Mouse (Mus musculus) hindbrain, embryonic 16.5 days (tissue): ENCODE data around the gene Rcsd1. TPM values are rescaled to one million over a fixed set of nuclear protein-coding genes. Genes with fewer than 3 reads are reported as not detected.

Source experiments
- ATAC-seq: fragments of 200-750 bp; cut with Nextera tagmentation; 2 replicates; pipeline ENCODE4 v1.8.0; 2017; ENCODE audit warnings: moderate TSS enrichment, moderate library complexity
- H3K27ac ChIP-seq: fragments of 300-500 bp; sonication (generic); 2 replicates; pipeline ENCODE4 v1.5.1; 2014; ENCODE audit warnings: low read depth, mild to moderate bottlenecking, control low read depth, low read length, moderate library complexity
- H3K27me3 ChIP-seq: fragments of 300-500 bp; sonication (generic); replicated peaks from 2 replicates; pipeline ENCODE4 v1.6.1; 2014; ENCODE audit warnings: low read length; ENCODE audit not compliant: control insufficient read depth, insufficient read depth
- H3K36me3 ChIP-seq: fragments of 300-500 bp; sonication (generic); 2 replicates; pipeline ENCODE4 v1.6.1; 2014; ENCODE audit warnings: mild to moderate bottlenecking, low read length, moderate library complexity, mixed read lengths; ENCODE audit not compliant: control insufficient read depth, insufficient read depth
- H3K4me1 ChIP-seq: fragments of 300-500 bp; sonication (generic); 2 replicates; pipeline ENCODE4 v1.6.1; 2014; ENCODE audit warnings: low read depth, low read length; ENCODE audit not compliant: control insufficient read depth, insufficient read depth
- H3K4me2 ChIP-seq: fragments of 300-500 bp; sonication (generic); 2 replicates; pipeline ENCODE4 v1.6.1; 2014; ENCODE audit warnings: mild to moderate bottlenecking, low read length, control low read depth, moderate library complexity
- H3K4me3 ChIP-seq: fragments of 300-500 bp; sonication (generic); 2 replicates; pipeline ENCODE4 v1.5.1; 2014; ENCODE audit warnings: mild to moderate bottlenecking, low read length, control low read depth, moderate library complexity
- H3K9ac ChIP-seq: fragments of 300-500 bp; sonication (generic); 2 replicates; pipeline ENCODE4 v1.6.1; 2014; ENCODE audit warnings: low read depth, mild to moderate bottlenecking, control low read depth, low read length, moderate library complexity
- H3K9me3 ChIP-seq: fragments of 300-500 bp; sonication (generic); 2 replicates; pipeline ENCODE4 v1.6.1; 2014; ENCODE audit warnings: mild to moderate bottlenecking, low read length, moderate library complexity; ENCODE audit not compliant: control insufficient read depth
- WGBS: fragments of 180-500 bp; shearing (Covaris S2); extraction: QIAGEN DNeasy Blood & Tissue Kit; methylation state at CpG from one replicate; pipeline ENCODE4 v1.1.7; 2014; 5-methylcytosine and 5-hydroxymethylcytosine counted together
- microRNA-seq: library from miRNA; unstranded; fragments of <30 nt; microRNA quantifications from one replicate; pipeline ENCODE4, GENCODE M21; 2017
- polyA plus RNA-seq: library from polyadenylated mRNA; unstranded; fragments of >200 nt; fragmentation: Nextera tagmentation; extraction: Ambion mirVana; gene quantifications from 2 replicates; pipeline ENCODE4 v1.2.1, GENCODE M21; 2015

Gene Rcsd1
- polyA plus RNA-seq, 1 experiment from 2014 or later, result 9.5 TPM

- peaks cover 11% of the 10 kb centered on the region; the same call in 1 of the 2 replicates for H3K36me3 ChIP-seq
- H3K4me1 ChIP-seq, result peaks cover 13% of the 10 kb centered on the region
- H3K9me3 ChIP-seq, result no peaks in the 10 kb centered on the region
- H3K4me3 ChIP-seq, result no peak overlapping the region
- WGBS, result 73% methylated on average over 6 of the region's 6 CpGs
- no peak for ATAC-seq
- no peak overlapping the region for H3K27ac ChIP-seq
- H3K27me3 ChIP-seq, result no peaks in the 10 kb centered on the region
- no peak overlapping the region for H3K9ac ChIP-seq
- no peak overlapping the region for H3K4me2 ChIP-seq
Observed at GRCm38 (mm10) chr1:165605774-165606173, 103.8 kb downstream of the Rcsd1 start.

- H3K9ac ChIP-seq, result no peak overlapping the region
- H3K9me3 ChIP-seq, result no peaks in the 10 kb centered on the region
- H3K27me3 ChIP-seq, result no peaks in the 10 kb centered on the region
- ATAC-seq, result no peak
- no peak overlapping the region for H3K27ac ChIP-seq
- WGBS, result 84% methylated on average over 3 of the region's 3 CpGs
- no peak overlapping the region for H3K4me3 ChIP-seq
- peaks cover 6% of the 10 kb centered on the region for H3K4me1 ChIP-seq
- H3K36me3 ChIP-seq, result peaks cover 11% of the 10 kb centered on the region; the same call in 1 of the 2 replicates
- H3K4me2 ChIP-seq, result no peak overlapping the region
Observed at GRCm38 (mm10) chr1:165605108-165605507, 104.4 kb downstream of the Rcsd1 start.

GRCm38 (mm10) chr1:165604203-165604602 lies 105.4 kb downstream of the Rcsd1 start:
- no peaks in the 10 kb centered on the region for H3K4me1 ChIP-seq
- no peaks in the 10 kb centered on the region for H3K9me3 ChIP-seq
- no peak overlapping the region for H3K27ac ChIP-seq
- 90% methylated on average over 8 of the region's 8 CpGs for WGBS
- peaks cover 11% of the 10 kb centered on the region; the same call in 1 of the 2 replicates for H3K36me3 ChIP-seq
- no peak overlapping the region for H3K4me3 ChIP-seq
- no peak overlapping the region for H3K4me2 ChIP-seq
- H3K27me3 ChIP-seq, result no peaks in the 10 kb centered on the region
- no peak overlapping the region for H3K9ac ChIP-seq
- ATAC-seq, result no peak

GRCm38 (mm10) chr1:165603218-165603617 lies 106.3 kb downstream of the Rcsd1 start:
- H3K4me2 ChIP-seq, result no peak overlapping the region
- peaks cover 11% of the 10 kb centered on the region; the same call in 1 of the 2 replicates for H3K36me3 ChIP-seq
- H3K9me3 ChIP-seq, result no peaks in the 10 kb centered on the region
- no peak overlapping the region for H3K9ac ChIP-seq
- H3K4me1 ChIP-seq, result no peaks in the 10 kb centered on the region
- no peak overlapping the region for H3K27ac ChIP-seq
- no peak overlapping the region for H3K4me3 ChIP-seq
- 88% methylated on average over 14 of the region's 14 CpGs for WGBS
- ATAC-seq, result no peak
- no peaks in the 10 kb centered on the region for H3K27me3 ChIP-seq

GRCm38 (mm10) chr1:165601775-165602280 lies 107.7 kb downstream of the Rcsd1 start:
- H3K9me3 ChIP-seq, result no peaks in the 10 kb centered on the region
- peaks cover 11% of the 10 kb centered on the region; the same call in 1 of the 2 replicates for H3K36me3 ChIP-seq
- H3K4me3 ChIP-seq, result no peak overlapping the region
- WGBS, result 86% methylated on average over 9 of the region's 10 CpGs
- no peaks in the 10 kb centered on the region for H3K4me1 ChIP-seq
- no peaks in the 10 kb centered on the region for H3K27me3 ChIP-seq
- no peak for ATAC-seq
- H3K27ac ChIP-seq, result no peak overlapping the region
- H3K4me2 ChIP-seq, result no peak overlapping the region
- no peak overlapping the region for H3K9ac ChIP-seq

Small RNA genes lying within 50 kb of the gene (microRNA-seq; reads per million reads assigned to microRNA genes)
- gene Gm44458, result not detected

Other genes with a start within 250 kb of the Rcsd1 start
- gene Dcaf6, start 249.3 kb downstream of the Rcsd1 start, polyA plus RNA-seq, result 17.7 and 19.0 TPM in 2 replicates
- gene Mpc2, start 249.1 kb downstream of the Rcsd1 start, polyA plus RNA-seq, result 210 and 238 TPM in 2 replicates
- gene Adcy10, start 224.6 kb downstream of the Rcsd1 start, polyA plus RNA-seq, result 0.21 and 0.31 TPM in 2 replicates
- 163 and 169 TPM in 2 replicates for gene Mpzl1, start 75.2 kb downstream of the Rcsd1 start, polyA plus RNA-seq
- 42.8 and 42.9 TPM in 2 replicates for gene Creg1, start 54.0 kb upstream of the Rcsd1 start, polyA plus RNA-seq
- 0.46 and 0.77 TPM in 2 replicates for gene Cd247, start 78.9 kb upstream of the Rcsd1 start, polyA plus RNA-seq